Mouse (Mus musculus) hindbrain, embryonic 15.5 days (tissue): ENCODE measurements around the gene Rint1. TPM values are rescaled to one million over a fixed set of nuclear protein-coding genes. Genes with fewer than 3 reads are reported as not detected.

Experiments
- ATAC-seq: fragments of 200-750 bp; cut with Nextera tagmentation; 2 replicates; pipeline ENCODE4 v1.8.0; 2017; ENCODE audit warnings: low read depth, moderate number of reproducible peaks, moderate TSS enrichment; ENCODE audit not compliant: low FRiP score
- H3K27ac ChIP-seq: fragments of 300-500 bp; sonication (generic); replicated peaks from 2 replicates; pipeline ENCODE4 v1.5.1; 2015; ENCODE audit warnings: mild to moderate bottlenecking, inconsistent platforms
- H3K27me3 ChIP-seq: fragments of 300-500 bp; sonication (generic); 2 replicates; pipeline ENCODE4 v1.6.1; 2015; ENCODE audit warnings: control low read depth, inconsistent platforms
- H3K36me3 ChIP-seq: fragments of 300-500 bp; sonication (generic); 2 replicates; pipeline ENCODE4 v1.6.1; 2015; ENCODE audit warnings: control low read depth, inconsistent platforms
- H3K4me1 ChIP-seq: fragments of 300-500 bp; sonication (generic); replicated peaks from 2 replicates; pipeline ENCODE4 v1.6.1; 2015; ENCODE audit warnings: control low read depth, inconsistent platforms
- H3K4me2 ChIP-seq: fragments of 300-500 bp; sonication (generic); 2 replicates; pipeline ENCODE4 v1.6.1; 2015; ENCODE audit warnings: moderate library complexity, mild to moderate bottlenecking, inconsistent platforms
- H3K4me3 ChIP-seq: fragments of 300-500 bp; sonication (generic); 2 replicates; pipeline ENCODE4 v1.5.1; 2015; ENCODE audit warnings: mild to moderate bottlenecking, inconsistent platforms
- H3K9ac ChIP-seq: fragments of 300-500 bp; sonication (generic); 2 replicates; pipeline ENCODE4 v1.6.1; 2015; ENCODE audit warnings: inconsistent platforms
- H3K9me3 ChIP-seq: fragments of 300-500 bp; sonication (generic); 2 replicates; pipeline ENCODE4 v1.6.1; 2016; ENCODE audit warnings: control low read depth, inconsistent platforms
- WGBS: fragments of 180-500 bp; shearing (Covaris S2); methylation state at CpG from one replicate; pipeline ENCODE4 v1.1.7; 2015; 5-methylcytosine and 5-hydroxymethylcytosine counted together
- polyA plus RNA-seq: library from polyadenylated mRNA; unstranded; fragments of >200 nt; fragmentation: Nextera tagmentation; extraction: Ambion mirVana; gene quantifications from 2 replicates; pipeline ENCODE4 v1.2.1, GENCODE M21; 2015

The Rint1 gene
- polyA plus RNA-seq, 1 experiment from 2014 or later = 28.2 TPM

DNA sequence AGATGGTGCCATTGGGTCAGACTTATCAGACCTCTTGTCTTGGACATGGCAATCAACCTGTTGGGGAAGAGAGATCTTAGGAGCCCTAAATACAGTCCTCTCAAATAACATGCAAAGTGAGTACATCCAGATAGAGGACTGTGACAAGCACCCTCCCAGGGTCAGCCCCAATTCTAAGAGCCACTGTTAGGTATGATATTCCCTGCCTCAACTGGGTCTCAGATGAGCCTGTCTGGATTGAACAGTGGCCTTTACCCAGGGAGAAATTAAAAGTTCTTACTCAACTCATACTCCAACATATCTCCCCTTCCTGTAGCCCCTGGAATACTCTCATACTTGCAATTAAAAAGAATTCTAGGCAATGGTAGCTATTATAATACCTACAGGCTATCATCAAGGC lies 69.7 kb downstream of the Rint1 start:
- Histone ChIP-seq H3K27me3 (no peaks in the 10 kb centered on the region), H3K4me3 (no peak overlapping the region), H3K36me3 (peaks cover 43% of the 10 kb centered on the region), H3K27ac (no peak overlapping the region), H3K9me3 (no peaks in the 10 kb centered on the region), H3K9ac (no peak overlapping the region), H3K4me2 (no peak overlapping the region), H3K4me1 (peaks cover 5% of the 10 kb centered on the region; the same call in 1 of the 2 replicates)
- no peak for ATAC-seq

DNA sequence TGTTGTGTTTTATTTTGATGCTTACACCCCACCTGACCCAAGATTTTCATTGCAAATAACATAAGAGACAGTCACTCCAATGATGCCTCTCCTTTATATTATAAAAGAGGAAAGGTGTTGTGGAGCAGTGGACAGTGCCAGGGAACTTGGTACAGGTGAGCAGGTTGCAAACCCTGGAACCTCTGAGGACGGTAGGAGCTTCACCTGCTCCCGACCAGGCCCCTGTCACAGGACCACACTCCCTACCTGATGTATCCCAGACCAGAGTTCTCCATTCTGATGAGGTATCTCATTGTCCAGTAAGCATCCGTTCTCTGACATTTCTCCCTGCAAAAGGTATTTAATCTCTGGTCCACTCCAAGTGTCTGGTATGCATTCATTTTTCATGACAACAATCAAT lies 70.5 kb downstream of the Rint1 start:
- no peak overlapping the region for H3K9ac ChIP-seq
- H3K27ac ChIP-seq = no peak overlapping the region
- peaks cover 37% of the 10 kb centered on the region for H3K36me3 ChIP-seq
- no peak overlapping the region for H3K4me2 ChIP-seq
- no peak for ATAC-seq
- no peaks in the 10 kb centered on the region for H3K9me3 ChIP-seq
- 82% methylated on average over 3 of the region's 3 CpGs for WGBS
- no peaks in the 10 kb centered on the region for H3K27me3 ChIP-seq
- no peak overlapping the region for H3K4me3 ChIP-seq
- H3K4me1 ChIP-seq = no peaks in the 10 kb centered on the region

DNA sequence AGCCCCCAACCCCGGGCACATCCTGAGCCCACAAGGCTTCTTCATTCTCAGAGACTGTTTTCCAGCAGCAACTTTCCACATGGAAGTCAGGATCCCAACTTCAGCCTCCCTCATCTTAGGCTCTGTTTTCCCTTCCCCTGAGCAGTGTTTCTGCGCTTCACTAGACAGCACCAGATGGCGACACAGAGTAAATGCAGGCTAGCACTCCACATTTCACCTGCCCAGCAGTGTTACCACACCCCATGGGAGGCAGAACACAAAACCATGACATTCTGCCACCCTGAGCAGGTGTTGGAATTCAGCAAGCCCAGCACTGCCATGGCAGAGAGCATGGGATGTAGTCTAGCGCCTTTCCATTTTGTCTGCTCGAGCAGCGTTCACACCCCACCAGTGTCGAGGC lies 71.1 kb downstream of the Rint1 start:
- no peaks in the 10 kb centered on the region for H3K4me1 ChIP-seq
- 85% methylated on average over 7 of the region's 7 CpGs for WGBS
- H3K27ac ChIP-seq = no peak overlapping the region

GRCm38 (mm10) chr5:23859087-23859718 lies 71.7 kb downstream of the Rint1 start:
- H3K4me1 ChIP-seq = no peaks in the 10 kb centered on the region
- H3K36me3 ChIP-seq = peaks cover 26% of the 10 kb centered on the region
- H3K27ac ChIP-seq = no peak overlapping the region
- no peak overlapping the region for H3K9ac ChIP-seq
- H3K4me3 ChIP-seq = no peak overlapping the region
- no peak overlapping the region for H3K4me2 ChIP-seq
- 83% methylated on average over 1 of the region's 1 CpGs for WGBS
- no peaks in the 10 kb centered on the region for H3K27me3 ChIP-seq
- ATAC-seq = no peak
- H3K9me3 ChIP-seq = no peaks in the 10 kb centered on the region

More for the DNA sequence above, 71.1 kb downstream of the Rint1 start:
- Histone ChIP-seq H3K36me3 (peaks cover 31% of the 10 kb centered on the region), H3K4me2 (no peak overlapping the region), H3K9ac (no peak overlapping the region), H3K27me3 (no peaks in the 10 kb centered on the region), H3K9me3 (no peaks in the 10 kb centered on the region), H3K4me3 (no peak overlapping the region)
- ATAC-seq = no peak

GRCm38 (mm10) chr5:23859896-23860295 lies 72.4 kb downstream of the Rint1 start:
- H3K4me1 ChIP-seq = no peaks in the 10 kb centered on the region
- H3K27me3 ChIP-seq = no peaks in the 10 kb centered on the region
- H3K36me3 ChIP-seq = peaks cover 19% of the 10 kb centered on the region
- H3K4me3 ChIP-seq = no peak overlapping the region
- ATAC-seq = no peak
- no peak overlapping the region for H3K9ac ChIP-seq
- no peak overlapping the region for H3K4me2 ChIP-seq
- WGBS = 67% methylated on average over 5 of the region's 5 CpGs
- no peaks in the 10 kb centered on the region for H3K9me3 ChIP-seq
- H3K27ac ChIP-seq = no peak overlapping the region

DNA sequence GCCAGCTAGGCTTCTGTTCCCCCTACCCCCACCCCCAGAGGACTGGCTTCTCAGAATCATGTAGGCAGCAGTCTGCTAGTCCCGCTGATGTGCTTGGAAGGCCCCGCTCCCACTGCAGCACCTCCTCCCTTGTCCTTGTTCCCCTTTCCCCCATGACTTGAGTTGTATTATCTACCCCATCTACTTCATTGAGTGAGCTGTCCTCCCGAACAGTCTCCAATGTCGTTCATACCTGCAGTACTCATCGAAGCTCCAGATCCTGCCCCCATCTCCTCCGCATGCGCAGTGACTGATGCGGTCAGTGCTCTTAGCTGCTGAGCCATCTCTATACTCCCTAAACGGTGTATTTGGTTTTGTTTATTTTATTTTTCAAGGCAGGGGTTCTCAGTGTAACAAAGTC lies 74.2 kb downstream of the Rint1 start:
- peaks cover 6% of the 10 kb centered on the region; the same call in 1 of the 2 replicates for H3K36me3 ChIP-seq
- H3K4me3 ChIP-seq = no peak overlapping the region
- no peak for ATAC-seq
- no peak overlapping the region for H3K9ac ChIP-seq
- H3K4me2 ChIP-seq = no peak overlapping the region
- 93% methylated on average over 9 of the region's 9 CpGs for WGBS
- H3K4me1 ChIP-seq = no peaks in the 10 kb centered on the region
- no peaks in the 10 kb centered on the region for H3K27me3 ChIP-seq
- no peaks in the 10 kb centered on the region for H3K9me3 ChIP-seq
- H3K27ac ChIP-seq = no peak overlapping the region

DNA sequence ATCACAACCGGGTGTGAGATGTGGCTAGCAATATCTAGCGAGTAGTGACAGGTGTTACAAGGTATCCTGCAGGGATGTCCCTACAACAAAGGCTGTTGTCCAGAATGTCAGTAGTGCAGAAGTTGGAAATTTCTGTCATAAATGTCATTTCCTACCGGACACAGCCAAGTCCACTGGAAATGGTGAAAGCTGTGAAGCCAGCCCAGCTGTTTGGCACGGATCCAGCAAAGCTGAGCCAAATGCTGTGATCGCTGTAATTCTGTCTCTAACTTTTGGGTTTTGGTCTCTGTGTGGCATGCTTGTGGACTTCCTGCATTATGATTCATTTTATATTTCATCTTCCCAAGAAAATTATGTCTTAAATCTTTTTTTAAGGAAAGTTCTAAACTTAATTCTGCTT lies 74.8 kb downstream of the Rint1 start:
- Histone ChIP-seq H3K27me3 (no peaks in the 10 kb centered on the region), H3K27ac (no peak overlapping the region), H3K9me3 (no peaks in the 10 kb centered on the region), H3K4me2 (no peak overlapping the region), H3K36me3 (peaks cover 1% of the 10 kb centered on the region; the same call in 1 of the 2 replicates), H3K4me3 (no peak overlapping the region), H3K9ac (no peak overlapping the region), H3K4me1 (no peaks in the 10 kb centered on the region)
- ATAC-seq = no peak
- WGBS = 80% methylated on average over 5 of the region's 5 CpGs

DNA sequence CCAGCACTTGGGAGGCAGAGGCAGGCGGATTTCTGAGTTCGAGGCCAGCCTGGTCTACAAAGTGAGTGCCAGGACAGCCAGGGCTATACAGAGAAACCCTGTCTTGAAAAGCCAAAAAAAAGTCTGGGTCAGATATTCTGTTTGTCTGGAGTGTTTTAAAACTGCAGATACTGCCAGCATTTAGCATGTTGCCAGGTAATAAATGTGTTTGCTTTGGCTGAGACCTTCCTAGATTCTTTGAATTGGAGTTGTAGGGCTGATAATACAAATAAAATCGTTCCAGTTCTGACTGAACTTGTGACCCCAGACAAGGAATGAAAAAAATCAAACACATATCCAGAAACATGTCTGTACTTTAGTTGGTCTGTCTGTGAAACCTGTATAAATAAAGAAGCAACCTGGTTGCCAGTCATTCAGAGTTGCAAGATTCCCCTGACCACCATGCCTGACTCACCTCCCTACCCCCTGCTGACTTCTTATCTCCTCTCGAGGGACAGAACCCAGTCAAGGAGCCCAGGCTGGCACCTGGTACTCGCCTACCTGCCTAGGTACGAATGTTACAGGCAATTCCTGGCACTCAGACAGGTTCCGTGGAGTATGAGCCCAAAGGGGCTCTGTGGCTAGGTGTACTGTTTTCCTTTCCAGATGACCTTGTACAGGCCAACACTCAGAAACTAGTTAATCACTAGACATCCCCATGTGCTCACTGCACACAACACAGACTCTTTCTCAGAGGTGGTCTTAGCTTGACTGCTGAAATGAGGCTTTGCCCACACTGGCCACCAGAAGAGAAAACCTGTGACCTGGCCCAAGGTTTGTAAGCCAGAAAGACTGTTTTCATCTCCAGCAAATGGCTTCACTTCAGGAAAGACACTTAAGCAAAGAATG lies 75.9 kb downstream of the Rint1 start:
- Histone ChIP-seq H3K4me3 (no peak overlapping the region), H3K4me1 (no peaks in the 10 kb centered on the region), H3K27me3 (no peaks in the 10 kb centered on the region), H3K9me3 (no peaks in the 10 kb centered on the region), H3K27ac (no peak overlapping the region), H3K4me2 (no peak overlapping the region), H3K9ac (no peak overlapping the region), H3K36me3 (no peaks in the 10 kb centered on the region)
- no peak for ATAC-seq
- 90% methylated on average over 7 of the region's 7 CpGs for WGBS

GRCm38 (mm10) chr5:23864054-23864965 lies 76.8 kb downstream of the Rint1 start:
- Histone ChIP-seq H3K4me1 (no peaks in the 10 kb centered on the region), H3K4me2 (no peak overlapping the region), H3K36me3 (no peaks in the 10 kb centered on the region), H3K4me3 (no peak overlapping the region), H3K27ac (no peak overlapping the region), H3K9ac (no peak overlapping the region), H3K27me3 (no peaks in the 10 kb centered on the region), H3K9me3 (no peaks in the 10 kb centered on the region)
- ATAC-seq = no peak
- 88% methylated on average over 13 of the region's 13 CpGs for WGBS

- H3K27me3 ChIP-seq = no peaks in the 10 kb centered on the region
- 79% methylated on average over 5 of the region's 5 CpGs for WGBS
- H3K4me1 ChIP-seq = no peaks in the 10 kb centered on the region
- no peak overlapping the region for H3K4me2 ChIP-seq
- H3K27ac ChIP-seq = no peak overlapping the region
- no peaks in the 10 kb centered on the region for H3K36me3 ChIP-seq
- no peaks in the 10 kb centered on the region for H3K9me3 ChIP-seq
- H3K9ac ChIP-seq = no peak overlapping the region
- H3K4me3 ChIP-seq = no peak overlapping the region
- ATAC-seq = no peak
These were observed 78.4 kb downstream of the Rint1 start for GRCm38 (mm10) chr5:23865941-23866340.
